Mouse (Mus musculus) heart, adult 2 months (tissue): ENCODE data around the gene Clec12b.

Experiments
- CTCF ChIP-seq: fragments of 200-600 bp; IDR thresholded peaks from 2 replicates; pipeline ENCODE4 v1.8.1; 2022; ENCODE audit warnings: antibody characterized with exemption, mild to moderate bottlenecking, moderate library complexity
- EP300 ChIP-seq: fragments of 200-500 bp; IDR thresholded peaks from 2 replicates; pipeline ENCODE4 v1.6.1; 2011; ENCODE audit warnings: low read depth, low read length, control low read depth; ENCODE audit not compliant: insufficient read depth
- POLR2A ChIP-seq: fragments of 200-500 bp; IDR thresholded peaks from 2 replicates; pipeline ENCODE4 v1.6.1; 2011; ENCODE audit warnings: mild to moderate bottlenecking, low read depth, low read length, control low read depth; ENCODE audit not compliant: insufficient read depth

GRCm38 (mm10) chr6:129408562-129408961, 22.9 kb upstream of the Clec12b start, which contains the start of gene Clec9a:
- no peak for TF ChIP-seq EP300
- TF ChIP-seq POLR2A, result no peak
- TF ChIP-seq CTCF, result no peak
